Mouse (Mus musculus) CH12.LX (cell line): ENCODE data around the gene Cltc.

Experiments used
- CHD1 ChIP-seq: IDR thresholded peaks from 2 replicates; pipeline ENCODE4 v1.6.1; 2012; ENCODE audit warnings: low read depth, low read length, improper control_type of control experiment, inconsistent platforms
- CTCF ChIP-seq, 2 experiments: IDR thresholded peaks in 1 of 2; conservative IDR thresholded peaks in 1 of 2; 2 replicates each; pipeline ENCODE4 v1.5.1; 2011 to 2012; ENCODE audit warnings: low read depth in 2 of 2, low read length in 2 of 2, improper control_type of control experiment in 1 of 2, inconsistent platforms in 1 of 2, mild to moderate bottlenecking in 1 of 2, moderate library complexity in 1 of 2
- EP300 ChIP-seq: IDR thresholded peaks from 2 replicates; pipeline ENCODE4 v1.6.1; 2011; ENCODE audit warnings: low read length, improper control_type of control experiment
- ETS1 ChIP-seq: conservative IDR thresholded peaks from 2 replicates; pipeline ENCODE4 v1.6.1; 2012; ENCODE audit warnings: low read depth, mild to moderate bottlenecking, inconsistent platforms, low read length, improper control_type of control experiment, moderate library complexity
- KAT2A ChIP-seq: IDR thresholded peaks from 2 replicates; pipeline ENCODE4 v1.6.1; 2012; ENCODE audit warnings: low read length, improper control_type of control experiment, inconsistent platforms; ENCODE audit not compliant: insufficient replicate concordance
- MAX ChIP-seq: IDR thresholded peaks from 2 replicates; pipeline ENCODE4 v1.6.1; 2011; ENCODE audit warnings: low read length, improper control_type of control experiment
- NELFE ChIP-seq: IDR thresholded peaks from 2 replicates; pipeline ENCODE4 v1.6.1; 2011; ENCODE audit warnings: low read depth, low read length, improper control_type of control experiment
- PAX5 ChIP-seq: IDR thresholded peaks from 2 replicates; pipeline ENCODE4 v1.6.1; 2012; ENCODE audit warnings: low read length, inconsistent platforms, mixed read lengths
- POLR2A ChIP-seq: IDR thresholded peaks from 2 replicates; pipeline ENCODE4 v1.6.1; 2011; ENCODE audit warnings: low read depth, mild to moderate bottlenecking, improper control_type of control experiment, low read length
- POLR2AphosphoS2 ChIP-seq: IDR thresholded peaks from 2 replicates; pipeline ENCODE4 v1.6.1; 2011; ENCODE audit warnings: low read depth, low read length, improper control_type of control experiment
- USF1 ChIP-seq: IDR thresholded peaks from 2 replicates; pipeline ENCODE4 v1.6.1; 2014; ENCODE audit warnings: low read depth, mild to moderate bottlenecking, inconsistent platforms, low read length, improper control_type of control experiment

DNA sequence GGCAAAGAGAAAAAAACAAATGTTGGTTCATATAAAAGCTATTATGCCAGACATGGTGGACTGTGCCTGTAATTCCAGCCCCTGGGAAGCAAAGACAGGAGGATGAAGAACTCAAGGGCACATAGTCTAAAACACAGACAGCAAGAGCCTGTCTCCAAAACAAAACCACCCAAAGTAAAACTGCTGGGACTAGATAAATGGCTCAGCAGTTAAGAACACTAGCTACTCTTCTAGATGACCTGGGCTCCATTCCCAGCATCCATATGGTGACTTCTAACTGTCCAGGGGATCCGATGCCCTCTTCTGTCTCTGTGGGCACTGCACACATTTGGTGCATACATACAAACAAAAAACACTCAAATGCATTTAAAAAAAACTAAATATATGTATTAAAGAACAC, 6.4 kb downstream of the Cltc start:
- TF ChIP-seq KAT2A (no peak), CTCF (conservative IDR thresholded peaks at IDR 0.05 in 1 of 2, IDR thresholded peaks at IDR 0.05 in 1 of 2; ENCODE audit: low read depth in 2 of 2, low read length in 2 of 2) (no peak), POLR2A (no peak), EP300 (no peak), ETS1 (no peak), POLR2AphosphoS2 (no peak), NELFE (no peak), PAX5 (no peak), CHD1 (no peak), MAX (no peak), USF1 (no peak)
